Mouse (Mus musculus) common myeloid progenitor, adult 5-6 weeks (primary cell): ENCODE results near the gene Lrrc46. TPM values are rescaled to one million over a fixed set of nuclear protein-coding genes. Genes with fewer than 3 reads are reported as not detected.
A peak's percentile ranks its signal among the peaks of the same experiment; 100 is the strongest.

Experiments used
- ATAC-seq: replicated peaks from 2 replicates; pipeline ENCODE4 v1.8.0; 2016; ENCODE audit warnings: low read depth, mild to moderate bottlenecking, moderate TSS enrichment, inconsistent platforms; ENCODE audit not compliant: poor library complexity, severe bottlenecking
- total RNA-seq: library from RNA; stranded (forward); fragments of 200-1000, 187-1606 nt; gene quantifications from 2 replicates; pipeline ENCODE4 v1.2.3, GENCODE M21; 2017

Lrrc46 gene
- total RNA-seq, 1 experiment from 2014 or later, result 0.64 TPM

DNA sequence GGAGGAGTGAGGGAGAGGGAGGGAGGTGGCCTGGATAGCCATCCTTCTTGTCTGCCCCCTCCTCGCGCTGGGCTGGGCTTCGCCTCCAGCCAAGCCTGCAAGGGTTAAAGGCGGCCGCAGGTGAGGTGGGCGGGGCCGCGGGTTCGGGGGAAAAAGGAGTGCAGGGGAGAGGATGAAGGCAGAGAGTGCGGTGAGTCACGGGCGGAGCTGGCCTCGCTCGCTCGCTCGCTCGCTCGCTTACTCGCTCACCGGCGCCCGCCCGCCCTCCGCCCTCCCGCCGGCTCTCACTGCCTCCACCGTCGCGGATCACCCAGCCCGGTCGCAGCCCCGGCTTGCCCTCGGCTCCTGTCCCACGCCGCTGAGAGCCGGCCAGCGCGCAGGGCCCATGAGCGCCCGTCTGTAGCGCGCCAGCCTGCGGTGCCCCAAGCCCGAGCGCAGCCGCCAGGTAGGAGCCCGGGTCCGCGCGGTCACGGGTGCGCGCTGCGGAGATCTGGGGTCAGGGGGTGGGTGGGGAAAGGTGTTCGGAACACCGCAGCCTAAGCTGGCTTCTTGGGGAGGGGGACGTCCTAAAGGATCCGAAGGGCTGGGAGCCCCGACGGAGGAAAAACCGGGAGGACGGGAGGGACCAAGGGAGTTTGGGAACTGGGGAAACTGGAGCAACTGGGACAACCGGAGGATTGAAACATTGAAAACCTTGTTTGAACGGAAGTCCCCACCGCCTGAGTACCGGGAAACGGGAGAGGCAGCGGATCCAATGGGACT lies 22.4 kb downstream of the Lrrc46 start:
- no peak for ATAC-seq

DNA sequence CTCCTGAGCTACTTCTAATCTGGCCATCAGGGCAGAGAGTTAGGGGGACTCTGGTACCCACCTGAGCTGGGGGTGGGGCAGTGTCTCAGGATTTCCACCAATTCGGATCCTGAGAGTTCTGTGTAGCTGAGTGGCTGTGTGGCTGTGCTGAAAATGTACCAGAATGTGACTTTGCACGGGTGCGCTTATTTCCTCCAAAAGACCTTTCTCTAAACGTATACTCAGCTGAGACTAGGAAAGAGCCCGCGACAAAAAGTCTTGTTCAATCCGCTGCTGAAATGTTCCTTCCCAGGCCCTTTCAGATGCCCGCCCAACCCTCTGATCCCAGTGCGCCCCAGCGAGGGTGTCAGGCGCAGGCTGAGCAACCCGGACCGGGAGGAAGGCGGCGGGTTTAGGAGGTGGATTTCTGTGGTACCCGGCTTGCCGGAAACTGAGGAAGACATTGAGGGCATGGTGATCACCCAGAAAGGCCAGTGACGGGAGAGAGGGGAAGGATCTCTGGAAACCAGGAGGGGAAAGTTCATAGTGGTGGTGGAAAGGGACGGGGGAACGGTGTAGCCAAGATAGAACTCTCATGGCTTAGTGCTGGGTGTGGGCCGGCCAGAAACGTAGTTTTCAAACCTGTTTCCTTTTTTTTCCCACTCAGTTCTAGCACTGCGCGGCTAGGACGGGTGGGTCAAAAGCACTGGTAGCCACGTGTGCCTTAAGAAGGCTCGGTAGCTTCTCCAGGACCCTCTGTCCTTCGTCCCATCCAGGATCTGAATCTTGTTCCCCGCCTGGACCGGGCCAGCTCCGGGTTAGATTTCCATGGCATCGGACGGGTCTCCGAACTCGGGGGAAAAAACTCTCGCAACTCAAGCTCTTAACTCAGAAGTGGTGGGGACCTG lies 23.3 kb downstream of the Lrrc46 start:
- no peak for ATAC-seq

DNA sequence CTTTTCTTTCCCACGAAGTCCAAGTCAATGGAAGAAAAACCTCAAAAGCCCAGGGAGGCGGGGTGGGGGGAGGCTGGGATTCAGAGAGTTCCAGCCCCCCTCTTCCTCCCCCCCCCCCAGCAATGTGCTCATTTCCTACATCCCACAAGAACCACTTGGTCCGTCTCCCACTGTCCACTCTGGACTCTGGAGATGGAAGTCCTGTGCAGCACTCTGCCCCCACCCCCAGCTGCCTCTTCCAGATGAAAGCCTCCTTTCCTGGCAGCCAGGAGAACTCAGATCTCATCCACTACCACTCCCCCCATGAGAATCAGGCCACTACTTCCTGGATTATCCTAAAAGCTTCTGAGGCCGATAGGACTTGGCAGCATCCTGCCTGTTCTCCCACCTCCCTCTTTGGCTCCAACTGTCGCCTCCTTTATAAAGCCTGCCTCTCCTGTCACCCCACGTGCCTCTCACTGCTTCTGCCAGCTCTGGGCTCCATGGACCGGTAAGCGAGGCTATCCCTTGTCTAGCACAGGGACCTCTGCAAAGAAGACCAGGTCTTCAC lies 28.0 kb downstream of the Lrrc46 start, which contains the start of gene Sp6:
Gene Sp6 (plus strand): TSS at position 274 of the 550 bp plus-strand sequence.
- ATAC-seq, result no peak

DNA sequence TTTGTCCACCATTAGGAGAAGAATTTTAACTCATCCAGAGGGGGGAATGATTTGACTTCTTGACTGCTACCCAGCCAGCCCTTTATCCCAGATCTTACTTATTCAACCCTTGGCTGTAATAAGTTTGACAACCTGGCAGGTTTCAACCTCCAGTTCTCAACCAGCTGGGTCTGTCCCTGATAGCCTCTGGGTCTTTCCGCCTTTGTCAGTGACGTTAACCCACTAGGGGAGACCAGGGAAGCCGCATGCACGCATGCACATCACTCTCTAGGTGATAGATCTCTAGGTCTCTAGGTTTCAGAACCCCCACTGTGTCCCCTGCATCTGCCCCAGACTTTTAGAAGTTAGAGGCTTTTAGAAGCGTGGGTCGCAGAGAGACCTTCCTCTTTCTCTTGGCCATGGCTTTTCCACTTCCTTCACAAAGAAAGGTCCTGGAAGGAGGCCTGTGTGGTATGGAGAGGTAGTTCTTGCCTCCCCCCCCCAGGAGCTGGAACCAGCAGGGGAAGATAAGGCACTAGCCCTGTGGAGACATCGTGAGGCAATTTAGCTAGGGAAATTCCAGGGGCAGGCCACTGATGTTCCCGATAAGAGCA lies 31.9 kb downstream of the Lrrc46 start:
- ATAC-seq, result 0 out of 2 replicates have a peak, but pooled peaks have one; percentile 18

GRCm38 (mm10) chr11:97007093-97007794 lies 34.0 kb downstream of the Lrrc46 start:
- ATAC-seq, result no peak

DNA sequence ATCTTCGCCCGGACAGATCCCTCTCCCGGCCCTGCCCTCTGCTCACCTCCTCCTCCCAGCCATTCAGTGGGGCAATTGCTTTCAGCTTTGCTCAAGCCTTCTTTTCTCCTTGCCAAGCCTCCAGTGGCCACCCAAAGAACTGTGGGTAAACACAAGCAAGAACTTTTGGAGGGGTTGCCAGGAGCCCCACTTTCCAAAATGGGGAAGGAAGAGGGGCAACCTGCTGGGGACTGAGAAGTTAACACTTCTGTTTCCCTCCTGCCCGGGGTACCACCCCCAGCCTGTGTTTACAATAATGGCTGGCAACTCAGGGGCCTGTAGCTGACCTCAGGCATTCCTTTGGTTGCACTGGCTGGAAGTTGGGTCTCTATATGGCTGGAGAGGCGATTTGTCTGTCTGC lies 38.0 kb downstream of the Lrrc46 start:
- peak; percentile 40; the same call in 1 of the 2 replicates for ATAC-seq

- ATAC-seq, result no peak
These were observed 43.7 kb downstream of the Lrrc46 start for GRCm38 (mm10) chr11:96997380-96997956.

GRCm38 (mm10) chr11:96996773-96997379 lies 44.3 kb downstream of the Lrrc46 start:
- ATAC-seq, result no peak

- no peak for ATAC-seq
These were observed 45.1 kb downstream of the Lrrc46 start for GRCm38 (mm10) chr11:96995836-96996772.

- ATAC-seq, result no peak
These were observed 46.2 kb downstream of the Lrrc46 start for GRCm38 (mm10) chr11:96995031-96995430.

DNA sequence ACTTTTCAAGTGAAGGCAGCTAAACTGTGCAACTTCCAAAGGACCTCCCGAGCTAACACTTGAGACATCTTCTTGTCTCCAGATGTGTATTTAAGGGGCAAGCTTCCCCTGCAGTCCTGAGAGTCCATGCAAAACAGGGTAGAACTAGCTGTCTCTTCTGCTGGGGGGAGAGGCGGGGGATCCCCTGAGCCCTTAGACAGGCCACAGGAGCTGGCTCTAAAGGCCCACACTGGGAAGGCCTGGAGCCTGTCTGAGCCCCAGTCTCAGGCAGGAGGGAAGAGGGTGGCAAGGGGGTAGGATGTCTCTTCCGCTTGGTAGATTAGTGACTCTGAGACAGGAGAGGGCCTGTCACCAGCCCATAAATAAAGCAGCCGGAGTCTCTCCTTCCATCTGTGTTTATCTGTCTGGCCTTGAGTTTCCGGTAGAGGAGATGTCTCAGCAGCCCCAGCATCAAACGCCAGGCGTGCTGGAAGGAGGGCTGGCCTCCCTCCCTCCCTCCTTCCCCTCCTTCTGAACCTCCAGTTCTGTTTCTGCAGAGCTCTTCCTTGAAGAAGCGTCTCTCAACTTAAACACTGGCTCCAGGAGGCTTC lies 48.4 kb downstream of the Lrrc46 start:
- peak; percentile 81 for ATAC-seq

DNA sequence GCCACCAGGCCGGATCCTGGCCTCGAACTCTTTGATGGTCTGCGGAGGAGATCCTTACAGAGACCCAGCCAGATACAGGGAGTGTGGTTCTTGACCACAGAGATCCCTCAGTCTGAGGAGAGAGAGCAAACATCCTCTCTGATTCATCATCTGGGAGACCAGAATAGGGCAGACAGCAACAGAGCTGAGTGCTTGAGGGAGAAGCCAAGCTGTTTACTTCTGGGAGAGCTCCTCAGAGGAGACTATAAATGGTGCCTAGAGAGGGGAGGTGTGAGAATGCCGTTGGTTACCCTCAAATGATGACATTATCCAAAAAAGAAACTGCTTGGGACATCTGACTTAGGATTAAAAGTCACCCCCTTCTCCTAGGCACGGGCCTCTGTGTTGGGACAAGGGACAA lies 49.7 kb downstream of the Lrrc46 start:
- no peak for ATAC-seq

- ATAC-seq, result peak; percentile 34; the same call in 1 of the 2 replicates
These were observed 53.1 kb downstream of the Lrrc46 start for GRCm38 (mm10) chr11:96987873-96988655.

- ATAC-seq, result no peak
These were observed 54.7 kb downstream of the Lrrc46 start for GRCm38 (mm10) chr11:96986463-96986862.

DNA sequence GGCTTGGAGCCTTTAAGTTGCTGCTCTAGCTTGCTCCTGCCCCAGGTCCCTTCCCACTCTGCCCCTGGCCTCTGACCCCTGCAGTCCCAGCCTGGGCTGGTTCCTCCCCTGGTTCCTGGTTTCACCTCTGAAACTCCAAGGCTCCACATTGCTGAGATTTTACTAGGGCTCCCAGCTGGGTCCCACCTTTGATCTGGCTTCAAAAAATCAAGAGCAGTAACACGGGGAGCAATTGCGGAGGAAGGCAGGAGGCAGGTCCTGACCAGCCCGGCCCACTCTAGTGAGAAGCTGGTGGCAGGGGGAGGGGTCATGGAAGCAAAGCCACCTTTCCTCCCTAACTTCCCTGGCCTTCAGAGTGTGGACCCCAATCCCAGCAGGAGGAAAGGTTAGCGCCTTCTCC lies 56.3 kb downstream of the Lrrc46 start:
- ATAC-seq, result no peak
